In genomic region chr7:19095751-19096110, GRCm38 (mm10) we compare ENCODE assay signal across 8 mouse cellular contexts. TPM values are rescaled to one million over a fixed set of nuclear protein-coding genes. Genes with fewer than 3 reads are reported as not detected.
DNase-seq lines count a peak whose midpoint lies in the region; ATAC-seq lines count a peak whose summit lies in the region.

No protein-coding gene starts in this region.

- H3K9me3 ChIP-seq in intestine, embryonic 16.5 days (ENCODE audit: control insufficient read depth, low read length) = no peaks in the 10 kb centered on the region
- no peaks in the 10 kb centered on the region for H3K9me3 ChIP-seq in liver, embryonic 16.5 days (replicated peaks; ENCODE audit: control insufficient read depth, low read length)
- H3K9me3 ChIP-seq in neural tube, embryonic 14.5 days (ENCODE audit: control insufficient read depth, low read length) = no peaks in the 10 kb centered on the region

- peak overlapping the region; percentile 78 for H3K4me3 ChIP-seq in intestine, embryonic 16.5 days (ENCODE audit: low read length)
- peak overlapping the region; percentile 67 for H3K4me3 ChIP-seq in liver, embryonic 16.5 days (ENCODE audit: low read depth, low read length)
- H3K4me3 ChIP-seq in neural tube, embryonic 14.5 days (ENCODE audit: low read depth, low read length) = peak overlapping the region; percentile 48

- peak overlapping the region; percentile 96 for H3K27ac ChIP-seq in intestine, embryonic 16.5 days (ENCODE audit: low read length)
- H3K27ac ChIP-seq in liver, embryonic 16.5 days (ENCODE audit: low read length) = no peak overlapping the region
- no peak overlapping the region for H3K27ac ChIP-seq in neural tube, embryonic 14.5 days (ENCODE audit: low read depth, low read length)

- no peaks in the 10 kb centered on the region for H3K27me3 ChIP-seq in intestine, embryonic 16.5 days (replicated peaks; ENCODE audit: control insufficient read depth, insufficient read depth, low read length)
- peaks cover 55% of the 10 kb centered on the region for H3K27me3 ChIP-seq in liver, embryonic 16.5 days (ENCODE audit: control insufficient read depth, insufficient read depth, low read depth, low read length)
- no peaks in the 10 kb centered on the region for H3K27me3 ChIP-seq in neural tube, embryonic 14.5 days (ENCODE audit: control insufficient read depth, insufficient read depth, low read length)

- H3K36me3 ChIP-seq in intestine, embryonic 16.5 days (ENCODE audit: control insufficient read depth, insufficient read depth, low read length) = peaks cover 2% of the 10 kb centered on the region; the same call in 1 of the 2 replicates
- H3K36me3 ChIP-seq in liver, embryonic 16.5 days (ENCODE audit: control insufficient read depth, insufficient read depth) = no peaks in the 10 kb centered on the region
- 0 out of 2 replicates have a peak, but pooled peaks cover 3% of the 10 kb centered on the region for H3K36me3 ChIP-seq in neural tube, embryonic 14.5 days (ENCODE audit: control insufficient read depth, insufficient read depth, low read length)

- peak overlapping the region; percentile 93 for H3K4me2 ChIP-seq in intestine, embryonic 16.5 days (ENCODE audit: low read depth, low read length)
- H3K4me2 ChIP-seq in liver, embryonic 16.5 days (ENCODE audit: low read depth, low read length) = peak overlapping the region; percentile 94
- peak overlapping the region; percentile 95 for H3K4me2 ChIP-seq in neural tube, embryonic 14.5 days (ENCODE audit: low read depth, low read length)

- peaks cover 44% of the 10 kb centered on the region for H3K4me1 ChIP-seq in intestine, embryonic 16.5 days (ENCODE audit: control insufficient read depth, insufficient read depth, low read length)
- peaks cover 43% of the 10 kb centered on the region for H3K4me1 ChIP-seq in liver, embryonic 16.5 days (ENCODE audit: control insufficient read depth, low read depth, low read length)
- H3K4me1 ChIP-seq in neural tube, embryonic 14.5 days (ENCODE audit: control insufficient read depth, insufficient read depth, low read length) = peaks cover 36% of the 10 kb centered on the region

- H3K9ac ChIP-seq in intestine, embryonic 16.5 days (ENCODE audit: low read depth, low read length) = peak overlapping the region; percentile 87
- H3K9ac ChIP-seq in liver, embryonic 16.5 days (ENCODE audit: low read depth, low read length) = peak overlapping the region; percentile 21; the same call in 1 of the 2 replicates
- peak overlapping the region; percentile 64 for H3K9ac ChIP-seq in neural tube, embryonic 14.5 days (replicated peaks; ENCODE audit: low read depth, low read length)

- peak; percentile 2; the same call in 1 of the 2 replicates for ATAC-seq in intestine, embryonic 16.5 days
- no peak for ATAC-seq in liver, embryonic 16.5 days (ENCODE audit: low read depth)
- ATAC-seq in neural tube, embryonic 14.5 days (ENCODE audit: low read depth) = no peak
- no peak for ATAC-seq in CD4-positive, CD25-positive, alpha-beta regulatory T cell, adult 4 months

- DNase-seq in cerebellum, adult 9-11 months = peak; percentile 17
- DNase-seq in cerebellum, adult 18-20 months = no peak
- peak; percentile 78 for DNase-seq in adrenal gland, postnatal 25 days
- peak; percentile 70 for DNase-seq in gastrocnemius, postnatal 10 days

- WGBS in intestine, embryonic 16.5 days = under 1% methylated on average over 19 of the region's 19 CpGs
- 1% methylated on average over 18 of the region's 19 CpGs for WGBS in liver, embryonic 16.5 days (ENCODE audit: insufficient replicate concordance)
- WGBS in neural tube, embryonic 14.5 days = under 1% methylated on average over 19 of the region's 19 CpGs

RNA-seq across cellular contexts. Expression of gene Six5, which starts 1.3 kb away (rescaled TPM):
- 21.8 and 26.1 TPM in 2 replicates for total RNA-seq in adrenal gland, postnatal 25 days (2021)
- total RNA-seq in gastrocnemius, postnatal 10 days (2021) = 1 to 10 TPM; 5.3 to 7.8 TPM
- 7.3 and 7.5 TPM in 2 replicates for polyA plus RNA-seq in intestine, embryonic 16.5 days (2015; fragmentation: Nextera tagmentation; extraction: Ambion mirVana)
- 0.77 and 0.93 TPM in 2 replicates for polyA plus RNA-seq in liver, embryonic 16.5 days (2015; fragmentation: Nextera tagmentation; extraction: Ambion mirVana)
- polyA plus RNA-seq in neural tube, embryonic 14.5 days (2014; fragmentation: Nextera tagmentation; extraction: Ambion mirVana) = 1.3 and 2.4 TPM in 2 replicates
- polyA plus RNA-seq in CD4-positive, CD25-positive, alpha-beta regulatory T cell, adult 4 months (2017; shearing (Covaris generic)) = under 1 TPM; 0.46 to 0.83 TPM

RNA-seq across cellular contexts. Expression of gene Dmpk, which starts 12.1 kb away (rescaled TPM):
- total RNA-seq in adrenal gland, postnatal 25 days (2021) = 106 and 114 TPM in 2 replicates
- total RNA-seq in gastrocnemius, postnatal 10 days (2021) = 100 to 1,000 TPM; 256 to 267 TPM
- polyA plus RNA-seq in intestine, embryonic 16.5 days (2015; fragmentation: Nextera tagmentation; extraction: Ambion mirVana) = 54.6 and 59.3 TPM in 2 replicates
- 12.2 and 17.1 TPM in 2 replicates for polyA plus RNA-seq in liver, embryonic 16.5 days (2015; fragmentation: Nextera tagmentation; extraction: Ambion mirVana)
- polyA plus RNA-seq in neural tube, embryonic 14.5 days (2014; fragmentation: Nextera tagmentation; extraction: Ambion mirVana) = 7.1 and 9.4 TPM in 2 replicates
- under 1 TPM in 1 of 2 experiments, not detected in 1; 0.44 TPM for polyA plus RNA-seq in CD4-positive, CD25-positive, alpha-beta regulatory T cell, adult 4 months (2017; shearing (Covaris generic))

RNA-seq across cellular contexts. Expression of gene Dmwd, which starts 19.7 kb away (rescaled TPM):
- 53.1 and 64.1 TPM in 2 replicates for total RNA-seq in adrenal gland, postnatal 25 days (2021)
- total RNA-seq in gastrocnemius, postnatal 10 days (2021) = 10 to 100 TPM; 26.6 to 31.8 TPM
- 6.4 and 6.7 TPM in 2 replicates for polyA plus RNA-seq in intestine, embryonic 16.5 days (2015; fragmentation: Nextera tagmentation; extraction: Ambion mirVana)
- polyA plus RNA-seq in liver, embryonic 16.5 days (2015; fragmentation: Nextera tagmentation; extraction: Ambion mirVana) = 2.4 and 3.5 TPM in 2 replicates
- 30.2 and 35.2 TPM in 2 replicates for polyA plus RNA-seq in neural tube, embryonic 14.5 days (2014; fragmentation: Nextera tagmentation; extraction: Ambion mirVana)
- not detected for polyA plus RNA-seq in CD4-positive, CD25-positive, alpha-beta regulatory T cell, adult 4 months (2017; shearing (Covaris generic))

RNA-seq across cellular contexts. Expression of gene Gm4969, which starts 22.4 kb away (rescaled TPM):
- 0.09 TPM in 1 of 2 replicates, not detected in the other for total RNA-seq in adrenal gland, postnatal 25 days (2021)
- under 1 TPM in 1 of 2 experiments, not detected in 1; 0.14 TPM for total RNA-seq in gastrocnemius, postnatal 10 days (2021)
- polyA plus RNA-seq in intestine, embryonic 16.5 days (2015; fragmentation: Nextera tagmentation; extraction: Ambion mirVana) = 1.5 and 2.1 TPM in 2 replicates
- polyA plus RNA-seq in liver, embryonic 16.5 days (2015; fragmentation: Nextera tagmentation; extraction: Ambion mirVana) = 0.11 and 0.12 TPM in 2 replicates
- 5.9 and 9.9 TPM in 2 replicates for polyA plus RNA-seq in neural tube, embryonic 14.5 days (2014; fragmentation: Nextera tagmentation; extraction: Ambion mirVana)
- polyA plus RNA-seq in CD4-positive, CD25-positive, alpha-beta regulatory T cell, adult 4 months (2017; shearing (Covaris generic)) = not detected

RNA-seq across cellular contexts. Expression of gene Fbxo46, which starts 23.9 kb away (rescaled TPM):
- total RNA-seq in adrenal gland, postnatal 25 days (2021) = 11.7 and 15.1 TPM in 2 replicates
- 1 to 10 TPM; 2.7 to 4.2 TPM for total RNA-seq in gastrocnemius, postnatal 10 days (2021)
- polyA plus RNA-seq in intestine, embryonic 16.5 days (2015; fragmentation: Nextera tagmentation; extraction: Ambion mirVana) = 10.8 and 11.0 TPM in 2 replicates
- polyA plus RNA-seq in liver, embryonic 16.5 days (2015; fragmentation: Nextera tagmentation; extraction: Ambion mirVana) = 4.7 and 5.2 TPM in 2 replicates
- 11.6 and 13.1 TPM in 2 replicates for polyA plus RNA-seq in neural tube, embryonic 14.5 days (2014; fragmentation: Nextera tagmentation; extraction: Ambion mirVana)
- polyA plus RNA-seq in CD4-positive, CD25-positive, alpha-beta regulatory T cell, adult 4 months (2017; shearing (Covaris generic)) = 10 to 100 TPM; 23.1 to 29.0 TPM

Comparison
In these comparisons a context has a peak if more than half of its experiments do, and no peak if none do; other contexts are left out.
1. DNase-seq: peak in cerebellum, adult 9-11 months (single experiment), adrenal gland, postnatal 25 days (single experiment) and gastrocnemius, postnatal 10 days (single experiment); none in cerebellum, adult 18-20 months (0 of 2).
2. H3K9ac ChIP-seq: peak in every context shown above with its lines; median percentile 87 in intestine, embryonic 16.5 days; 64 in neural tube, embryonic 14.5 days; 21 in liver, embryonic 16.5 days.
3. Peak in every context shown above with its lines, with median percentiles within 50 percentile points of each other: H3K4me2 ChIP-seq and H3K4me3 ChIP-seq.